ENCODE assay signal across 9 mouse cellular contexts in genomic region chr7:101378796-101379465, GRCm38 (mm10). TPM values are rescaled to one million over a fixed set of nuclear protein-coding genes. Genes with fewer than 3 reads are reported as not detected.
A peak's percentile ranks its signal among the peaks of the same experiment; 100 is the strongest.
DNase-seq lines count a peak whose midpoint lies in the region; ATAC-seq and TF ChIP-seq lines count a peak whose summit lies in the region.
"Had no signal": no experiment of that assay in that cellular context is flagged by ENCODE, and none has a peak within 500 bp of the region (broad histone marks: within the 10 kb centered on the region; RNA-seq: fewer than 3 reads in every experiment).

No protein-coding gene starts in this region.

- ATAC-seq in limb, embryonic 13.5 days (ENCODE audit: low FRiP score, low read depth), result no peak
- ATAC-seq in stomach, postnatal 0 days (ENCODE audit: low FRiP score, low TSS enrichment), result no peak

- H3K4me1 ChIP-seq in thymus, adult 2 months (replicated peaks; ENCODE audit: control insufficient read depth, insufficient read depth, low read length), result peaks cover 27% of the 10 kb centered on the region
- peaks cover 20% of the 10 kb centered on the region for H3K4me1 ChIP-seq in limb, embryonic 13.5 days
- H3K4me1 ChIP-seq in stomach, postnatal 0 days (replicated peaks; ENCODE audit: control insufficient read depth, insufficient read depth), result no peaks in the 10 kb centered on the region

- no peak overlapping the region for H3K9ac ChIP-seq in limb, embryonic 13.5 days
- H3K9ac ChIP-seq in stomach, postnatal 0 days (ENCODE audit: low read length), result peak overlapping the region; percentile 74
- H3K9ac ChIP-seq: forebrain, embryonic 12.5 days had no signal

- DNase-seq in heart, adult 11 months, result peak; percentile 95
- DNase-seq in heart, postnatal 36 days, result no peak
- peak; percentile 21 for DNase-seq in thymus, adult 2 months
- no peak for DNase-seq in thymus, postnatal 25 days
- no peak for DNase-seq in stomach, postnatal 0 days (ENCODE audit: low spot score)
- no peak for DNase-seq in cerebellum, adult 8-10 months
- no peak for DNase-seq in left cerebral cortex, adult 9 months (ENCODE audit: low spot score in 2 of 2)

- H3K36me3 ChIP-seq in thymus, adult 2 months (ENCODE audit: control insufficient read depth, insufficient read depth, low read length), result no peaks in the 10 kb centered on the region
- H3K36me3 ChIP-seq in limb, embryonic 13.5 days, result no peaks in the 10 kb centered on the region
- no peaks in the 10 kb centered on the region for H3K36me3 ChIP-seq in stomach, postnatal 0 days (ENCODE audit: control insufficient read depth, insufficient read depth, low read length)
- H3K36me3 ChIP-seq: forebrain, embryonic 12.5 days had no signal

- no peak for TF ChIP-seq CTCF in thymus, adult 2 months (IDR thresholded peaks at IDR 0.05; ENCODE audit: borderline replicate concordance, control insufficient read depth, extremely low read depth, insufficient read depth, low read length, poor library complexity)
- no peak for TF ChIP-seq CTCF in stomach, postnatal 0 days (IDR thresholded peaks at IDR 0.05; ENCODE audit: low read depth)

- peak overlapping the region; percentile 8; the same call in 1 of the 2 replicates for H3K27ac ChIP-seq in thymus, adult 2 months (ENCODE audit: control insufficient read depth, insufficient read depth, low read length)
- H3K27ac ChIP-seq in limb, embryonic 13.5 days, result no peak overlapping the region
- peak overlapping the region; percentile 95 for H3K27ac ChIP-seq in stomach, postnatal 0 days (replicated peaks)

- no peak for TF ChIP-seq POLR2A in thymus, adult 2 months (IDR thresholded peaks at IDR 0.05; ENCODE audit: control insufficient read depth, extremely low read depth, insufficient read depth, low read length, poor library complexity)

- TF ChIP-seq EP300 in stomach, postnatal 0 days (optimal IDR thresholded peaks at IDR 0.05), result no peak

- no peaks in the 10 kb centered on the region for H3K27me3 ChIP-seq in thymus, adult 2 months (ENCODE audit: control insufficient read depth, insufficient read depth, low read length)
- H3K27me3 ChIP-seq in limb, embryonic 13.5 days, result no peaks in the 10 kb centered on the region
- H3K27me3 ChIP-seq in stomach, postnatal 0 days (ENCODE audit: control insufficient read depth, insufficient read depth, low read length), result no peaks in the 10 kb centered on the region
- H3K27me3 ChIP-seq: forebrain, embryonic 12.5 days had no signal

- no peaks in the 10 kb centered on the region for H3K9me3 ChIP-seq in limb, embryonic 13.5 days
- no peaks in the 10 kb centered on the region for H3K9me3 ChIP-seq in stomach, postnatal 0 days (ENCODE audit: control insufficient read depth, low read length)
- H3K9me3 ChIP-seq: forebrain, embryonic 12.5 days had no signal

- H3K4me2 ChIP-seq in limb, embryonic 13.5 days (replicated peaks), result peak overlapping the region; percentile 48
- H3K4me2 ChIP-seq in stomach, postnatal 0 days (replicated peaks; ENCODE audit: low read depth), result peak overlapping the region; percentile 71

- 54% methylated on average over 5 of the region's 5 CpGs for whole genome bisulfite sequencing in thymus, adult 2 months
- 63% methylated on average over 5 of the region's 5 CpGs for WGBS in limb, embryonic 13.5 days
- WGBS in stomach, postnatal 0 days, result 32% methylated on average over 5 of the region's 5 CpGs

- intact Hi-C loops in heart, postnatal 36 days (cut with DNase I), result loop anchor here (10.0 kb wide), 1 partner anchor 394 kb away; no protein-coding TSS in a partner anchor

- H3K4me3 ChIP-seq in thymus, adult 2 months (ENCODE audit: control insufficient read depth, insufficient read depth, low read length), result peak overlapping the region; percentile 93
- no peak overlapping the region for H3K4me3 ChIP-seq in limb, embryonic 13.5 days
- H3K4me3 ChIP-seq in stomach, postnatal 0 days (ENCODE audit: low read depth, low read length), result peak overlapping the region; percentile 40
- H3K4me3 ChIP-seq: forebrain, embryonic 12.5 days had no signal

RNA-seq across cellular contexts. Expression of gene Arap1, which starts 31.1 kb away (rescaled TPM):
- total RNA-seq in heart, postnatal 36 days (2021), result 10 to 100 TPM; 28.7 to 33.9 TPM
- polyA plus RNA-seq in thymus, adult 2 months (2012; rRNA removed), result 190 and 225 TPM in 2 replicates
- 41.5 and 45.6 TPM in 2 replicates for polyA plus RNA-seq in limb, embryonic 13.5 days (2015; fragmentation: Nextera tagmentation; extraction: Ambion mirVana)
- 37.2 and 44.7 TPM in 2 replicates for polyA plus RNA-seq in stomach, postnatal 0 days (2015; fragmentation: Nextera tagmentation; extraction: Ambion mirVana)

RNA-seq across cellular contexts. Expression of gene Gm45837, which starts 31.8 kb away (rescaled TPM):
- not detected for total RNA-seq in heart, postnatal 36 days (2021)
- 0.60 TPM in 1 of 2 replicates, not detected in the other for polyA plus RNA-seq in thymus, adult 2 months (2012; rRNA removed)
- 3.2 and 8.0 TPM in 2 replicates for polyA plus RNA-seq in limb, embryonic 13.5 days (2015; fragmentation: Nextera tagmentation; extraction: Ambion mirVana)
- 0.24 TPM in 1 of 2 replicates, not detected in the other for polyA plus RNA-seq in stomach, postnatal 0 days (2015; fragmentation: Nextera tagmentation; extraction: Ambion mirVana)
- polyA plus RNA-seq: forebrain, embryonic 12.5 days had no signal

RNA-seq across cellular contexts. Expression of gene Pde2a, which starts 42.6 kb away (rescaled TPM):
- total RNA-seq in heart, postnatal 36 days (2021), result 10 to 100 TPM; 51.8 to 74.3 TPM
- 8.2 and 12.0 TPM in 2 replicates for polyA plus RNA-seq in thymus, adult 2 months (2012; rRNA removed)
- 4.6 and 10.4 TPM in 2 replicates for polyA plus RNA-seq in limb, embryonic 13.5 days (2015; fragmentation: Nextera tagmentation; extraction: Ambion mirVana)
- polyA plus RNA-seq in stomach, postnatal 0 days (2015; fragmentation: Nextera tagmentation; extraction: Ambion mirVana), result 9.2 and 9.5 TPM in 2 replicates

Comparison
In these comparisons a context has a peak if more than half of its experiments do, and no peak if none do; other contexts are left out.
1. DNase-seq: peak in heart, adult 11 months (single experiment) and thymus, adult 2 months (single experiment); none in heart, postnatal 36 days (0 of 2), thymus, postnatal 25 days (single experiment), stomach, postnatal 0 days (single experiment), cerebellum, adult 8-10 months (single experiment) and left cerebral cortex, adult 9 months (0 of 2).